Mouse (Mus musculus) MEL (cell line): ENCODE measurements around the gene Rad51d. TPM values are rescaled to one million over a fixed set of nuclear protein-coding genes. Genes with fewer than 3 reads are reported as not detected.

Experiments used
- DNase-seq: peaks from one replicate; pipeline ENCODE4 v3.0.0; 2011; ENCODE audit warnings: low read depth, low spot score
- H3K27ac ChIP-seq: 2 replicates; pipeline ENCODE4 v1.5.1; 2012; ENCODE audit warnings: low read depth, mild to moderate bottlenecking, control low read depth, low read length, moderate library complexity; ENCODE audit not compliant: control insufficient read depth
- H3K27me3 ChIP-seq, 2 experiments: fragments of 150-350 bp in 1 of 2; sonication (generic) in 1 of 2; 2 replicates each; pipeline ENCODE4 v1.6.1; 2012; ENCODE audit warnings: low read length in 2 of 2, mild to moderate bottlenecking in 2 of 2, improper control_type of control experiment in 1 of 2, moderate library complexity in 1 of 2; ENCODE audit not compliant: insufficient read depth in 2 of 2, control insufficient read depth in 1 of 2
- H3K36me3 ChIP-seq, 2 experiments: 2 replicates each; pipeline ENCODE4 v1.6.1; 2012 to 2014; ENCODE audit warnings: low read length in 2 of 2, improper control_type of control experiment in 1 of 2, inconsistent platforms in 1 of 2, mild to moderate bottlenecking in 1 of 2; ENCODE audit not compliant: insufficient read depth in 2 of 2, control insufficient read depth in 1 of 2
- H3K4me1 ChIP-seq, 2 experiments: fragments of 150-350 bp in 1 of 2; sonication (generic) in 1 of 2; 2 replicates each; pipeline ENCODE4 v1.6.1; 2012; ENCODE audit warnings: low read length in 2 of 2, improper control_type of control experiment in 1 of 2, mild to moderate bottlenecking in 1 of 2; ENCODE audit not compliant: insufficient read depth in 2 of 2, control insufficient read depth in 1 of 2
- H3K4me3 ChIP-seq, 2 experiments: fragments of 150-350 bp in 1 of 2; sonication (generic) in 1 of 2; 2 replicates each; pipeline ENCODE4 v1.5.1; 2012; ENCODE audit warnings: low read depth in 2 of 2, low read length in 2 of 2, mild to moderate bottlenecking in 2 of 2, moderate library complexity in 2 of 2, control low read depth in 1 of 2, improper control_type of control experiment in 1 of 2; ENCODE audit not compliant: control insufficient read depth in 1 of 2, insufficient read depth in 1 of 2
- H3K79me2 ChIP-seq: 2 replicates; pipeline ENCODE4 v1.6.1; 2012; ENCODE audit warnings: mild to moderate bottlenecking, low read length, moderate library complexity; ENCODE audit not compliant: control insufficient read depth, poor library complexity, insufficient read depth
- H3K9ac ChIP-seq: 2 replicates; pipeline ENCODE4 v1.6.1; 2012; ENCODE audit warnings: low read depth, mild to moderate bottlenecking, control low read depth, low read length, moderate library complexity; ENCODE audit not compliant: control insufficient read depth, poor library complexity, severe bottlenecking
- H3K9me3 ChIP-seq: fragments of 150-350 bp; sonication (generic); replicated peaks from 2 replicates; pipeline ENCODE4 v1.6.1; 2012; ENCODE audit warnings: mild to moderate bottlenecking, low read length, improper control_type of control experiment, moderate library complexity; ENCODE audit not compliant: insufficient read depth
- CHD1 ChIP-seq: IDR thresholded peaks from 2 replicates; pipeline ENCODE4 v1.6.1; 2012; ENCODE audit warnings: low read depth, mild to moderate bottlenecking, inconsistent platforms, low read length, improper control_type of control experiment
- CTCF ChIP-seq, 3 experiments: IDR thresholded peaks in 2 of 3; conservative IDR thresholded peaks in 1 of 3; 2 replicates each; pipeline ENCODE4 v1.5.1; 2011 to 2012; ENCODE audit warnings: low read length in 3 of 3, low read depth in 2 of 3, mild to moderate bottlenecking in 2 of 3, improper control_type of control experiment in 1 of 3, inconsistent platforms in 1 of 3, mixed read lengths in 1 of 3, moderate library complexity in 1 of 3; ENCODE audit not compliant: control insufficient read depth in 1 of 3, insufficient read depth in 1 of 3, poor library complexity in 1 of 3, severe bottlenecking in 1 of 3
- E2F4 ChIP-seq: IDR thresholded peaks from 2 replicates; pipeline ENCODE4 v1.6.1; 2011; ENCODE audit warnings: low read depth, low read length, improper control_type of control experiment, borderline replicate concordance
- EP300 ChIP-seq, 2 experiments: IDR thresholded peaks; 2 replicates each; pipeline ENCODE4 v1.6.1; 2011; ENCODE audit warnings: improper control_type of control experiment in 2 of 2, low read length in 2 of 2, low read depth in 1 of 2, mild to moderate bottlenecking in 1 of 2
- ETS1 ChIP-seq: IDR thresholded peaks from 2 replicates; pipeline ENCODE4 v1.6.1; 2012; ENCODE audit warnings: low read depth, mild to moderate bottlenecking, inconsistent platforms, low read length, improper control_type of control experiment, moderate library complexity
- GABPA ChIP-seq: IDR thresholded peaks from 2 replicates; pipeline ENCODE4 v1.6.1; 2012; ENCODE audit warnings: low read depth, mild to moderate bottlenecking, inconsistent platforms, low read length, improper control_type of control experiment, moderate library complexity
- GATA1 ChIP-seq: IDR thresholded peaks from 2 replicates; pipeline ENCODE4 v1.6.1; 2011; ENCODE audit warnings: low read depth, low read length, improper control_type of control experiment
- HCFC1 ChIP-seq: IDR thresholded peaks from 2 replicates; pipeline ENCODE4 v1.6.1; 2012; ENCODE audit warnings: low read depth, mild to moderate bottlenecking, inconsistent platforms, low read length, improper control_type of control experiment, moderate library complexity
- JUND ChIP-seq: IDR thresholded peaks from 2 replicates; pipeline ENCODE4 v1.6.1; 2011; ENCODE audit warnings: low read depth, mild to moderate bottlenecking, improper control_type of control experiment, low read length
- MAFK ChIP-seq: IDR thresholded peaks from 2 replicates; pipeline ENCODE4 v1.6.1; 2011; ENCODE audit warnings: low read depth, mild to moderate bottlenecking, low read length, improper control_type of control experiment, borderline replicate concordance
- MAZ ChIP-seq: IDR thresholded peaks from 2 replicates; pipeline ENCODE4 v1.6.1; 2012; ENCODE audit warnings: low read depth, mild to moderate bottlenecking, inconsistent platforms, low read length, improper control_type of control experiment
- MEF2A ChIP-seq: IDR thresholded peaks from 2 replicates; pipeline ENCODE4 v1.6.1; 2014; ENCODE audit warnings: low read depth, mild to moderate bottlenecking, inconsistent platforms, low read length, improper control_type of control experiment; ENCODE audit not compliant: poor library complexity, insufficient replicate concordance, severe bottlenecking; ENCODE audit errors: extremely low read depth
- MYB ChIP-seq: IDR thresholded peaks from 2 replicates; pipeline ENCODE4 v1.6.1; 2011; ENCODE audit warnings: mild to moderate bottlenecking, low read depth, low read length, improper control_type of control experiment
- NELFE ChIP-seq: IDR thresholded peaks from 2 replicates; pipeline ENCODE4 v1.6.1; 2011; ENCODE audit warnings: low read depth, low read length, improper control_type of control experiment
- POLR2AphosphoS2 ChIP-seq: IDR thresholded peaks from 2 replicates; pipeline ENCODE4 v1.6.1; 2011; ENCODE audit warnings: low read length, improper control_type of control experiment
- RAD21 ChIP-seq: IDR thresholded peaks from 2 replicates; pipeline ENCODE4 v1.6.1; 2011; ENCODE audit warnings: mild to moderate bottlenecking, low read depth, low read length, improper control_type of control experiment
- TAL1 ChIP-seq: IDR thresholded peaks from 2 replicates; pipeline ENCODE4 v1.6.1; 2012; ENCODE audit warnings: mild to moderate bottlenecking, inconsistent platforms, low read length, moderate library complexity, mixed read lengths
- TBP ChIP-seq: IDR thresholded peaks from 2 replicates; pipeline ENCODE4 v1.8.0; 2011; ENCODE audit warnings: low read depth, low read length, improper control_type of control experiment
- polyA plus RNA-seq, 2 experiments: library from polyadenylated mRNA; stranded (reverse) in 1 of 2; unstranded in 1 of 2; fragments of >175 nt in 1 of 2; fragments of >200 nt in 1 of 2; gene quantifications; 2 replicates each; pipeline versions ENCODE4 v1.2.1 to v1.2.4; 2012; ENCODE audit warnings: low replicate concordance in 2 of 2, low read depth in 1 of 2; ENCODE audit not compliant: insufficient read length in 2 of 2, insufficient read depth in 1 of 2, missing spikeins in 1 of 2
- total RNA-seq: library from RNA; depleted of rRNA; stranded (reverse); fragments of 300-350 nt; gene quantifications from 2 replicates; pipeline ENCODE4 v1.2.3, GENCODE M21; 2012

Gene Rad51d
- total and polyA plus RNA-seq, 3 experiments = 21.1 to 30.0 TPM; not detected in 1

DNA sequence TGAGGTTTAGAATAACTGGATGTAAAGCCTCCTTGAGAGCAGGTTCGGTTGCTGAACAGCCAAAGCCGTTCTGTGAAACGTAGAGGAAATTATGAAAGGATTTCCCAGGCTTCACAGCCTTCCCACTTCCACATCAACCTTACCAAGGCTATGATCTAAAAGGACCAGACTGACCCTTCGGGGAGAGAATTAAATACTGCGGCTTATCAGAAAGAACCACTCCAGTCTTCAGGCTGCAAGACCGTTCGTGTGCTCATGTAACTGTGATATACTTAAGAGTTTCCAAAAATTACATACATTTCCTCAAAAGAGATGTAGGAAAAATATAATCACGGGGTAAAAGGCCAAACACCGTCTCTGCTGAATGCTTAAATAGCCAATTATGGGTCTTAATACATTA is 27.8 kb downstream of the Rad51d start:
- Histone ChIP-seq H3K4me3 (no peak overlapping the region), H3K27me3 (no peaks in the 10 kb centered on the region), H3K9ac (no peak overlapping the region), H3K79me2 (no peaks in the 10 kb centered on the region), H3K9me3 (no peaks in the 10 kb centered on the region), H3K4me1 (peaks cover 21 to 30% of the 10 kb centered on the region in 2 experiments), H3K36me3 (peaks cover 0 to 32% of the 10 kb centered on the region in 2 experiments; a peak in 2 of 4 replicates), H3K27ac (no peak overlapping the region)
- no peak for DNase-seq
- TF ChIP-seq E2F4 = no peak
- no peak for TF ChIP-seq TAL1
- no peak for TF ChIP-seq CHD1
- no peak for TF ChIP-seq HCFC1
- TF ChIP-seq JUND = no peak

DNA sequence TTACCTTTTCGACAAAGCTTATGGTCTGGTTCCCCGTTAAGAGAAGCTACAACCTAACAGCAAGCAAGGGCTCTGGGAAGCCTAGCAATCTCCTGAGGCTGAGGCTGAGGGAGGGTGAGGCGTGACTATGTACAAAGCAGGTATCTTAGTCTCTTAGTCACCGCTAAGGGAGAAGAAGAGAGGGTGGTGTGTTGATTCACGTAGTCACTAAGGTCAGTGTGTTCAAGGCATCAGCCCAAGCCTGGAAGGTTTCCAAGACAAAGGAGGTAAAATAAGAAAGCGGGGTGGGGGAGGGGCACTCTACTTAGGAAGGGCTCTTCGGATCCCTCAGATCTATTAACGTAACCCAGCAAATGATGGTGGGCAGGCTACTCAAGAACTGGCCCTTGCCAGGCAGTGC is 28.9 kb downstream of the Rad51d start:
- no peaks in the 10 kb centered on the region for H3K9me3 ChIP-seq

DNA sequence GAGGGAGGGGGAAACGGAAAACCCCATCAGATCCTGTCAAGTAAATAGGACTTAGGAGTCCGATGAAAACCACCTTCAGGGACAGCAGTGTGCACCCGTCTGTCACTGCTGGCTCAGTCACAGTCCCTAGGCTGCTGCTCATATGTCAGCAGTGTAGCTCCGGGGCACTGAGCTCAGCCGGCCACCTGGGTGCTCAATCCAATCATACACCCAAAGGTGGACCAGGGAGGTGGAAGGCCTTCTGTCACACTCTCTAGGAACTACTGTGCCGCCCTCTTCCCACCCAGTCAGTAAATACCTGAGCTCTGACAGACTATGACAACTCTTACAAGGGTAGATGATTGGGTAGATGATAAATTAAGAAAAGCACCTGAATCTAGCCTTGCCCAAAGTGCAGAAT is 29.7 kb downstream of the Rad51d start:
- Histone ChIP-seq H3K4me3 (no peak overlapping the region), H3K79me2 (no peaks in the 10 kb centered on the region), H3K36me3 (peaks cover 0 to 16% of the 10 kb centered on the region in 2 experiments; a peak in 2 of 4 replicates), H3K9ac (no peak overlapping the region), H3K9me3 (no peaks in the 10 kb centered on the region), H3K27me3 (no peaks in the 10 kb centered on the region), H3K4me1 (peaks cover 14 to 17% of the 10 kb centered on the region in 2 experiments), H3K27ac (no peak overlapping the region)
- no peak for TF ChIP-seq TAL1
- TF ChIP-seq EP300 (IDR thresholded peaks at IDR 0.05; ENCODE audit: low read depth in 1 of 2, low read length in 2 of 2) = no peak
- no peak for TF ChIP-seq ETS1
- no peak for TF ChIP-seq MEF2A
- TF ChIP-seq CTCF (IDR thresholded peaks at IDR 0.05 in 2 of 3, conservative IDR thresholded peaks at IDR 0.05 in 1 of 3; ENCODE audit: control insufficient read depth in 1 of 3, insufficient read depth in 1 of 3, low read depth in 2 of 3, low read length in 3 of 3, poor library complexity in 1 of 3, severe bottlenecking in 1 of 3) = no peak
- no peak for TF ChIP-seq GATA1
- TF ChIP-seq MAFK = no peak
- no peak for TF ChIP-seq RAD21
- TF ChIP-seq MYB = no peak
- no peak for DNase-seq

More for the DNA sequence above, 28.9 kb downstream of the Rad51d start:
- no peak for DNase-seq
- Histone ChIP-seq H3K27ac (no peak overlapping the region), H3K4me3 (no peak overlapping the region), H3K4me1 (peaks cover 14 to 22% of the 10 kb centered on the region in 2 experiments), H3K79me2 (no peaks in the 10 kb centered on the region), H3K27me3 (no peaks in the 10 kb centered on the region), H3K9ac (no peak overlapping the region), H3K36me3 (peaks cover 0 to 21% of the 10 kb centered on the region in 2 experiments; a peak in 2 of 4 replicates)
- no peak for TF ChIP-seq POLR2AphosphoS2
- TF ChIP-seq TAL1 = no peak
- TF ChIP-seq NELFE = no peak
- TF ChIP-seq TBP = no peak
- no peak for TF ChIP-seq GABPA
- no peak for TF ChIP-seq MAZ
- TF ChIP-seq EP300 (IDR thresholded peaks at IDR 0.05; ENCODE audit: low read depth in 1 of 2, low read length in 2 of 2) = no peak
